Mouse (Mus musculus): ENCODE data around the gene Miox.

DNA sequence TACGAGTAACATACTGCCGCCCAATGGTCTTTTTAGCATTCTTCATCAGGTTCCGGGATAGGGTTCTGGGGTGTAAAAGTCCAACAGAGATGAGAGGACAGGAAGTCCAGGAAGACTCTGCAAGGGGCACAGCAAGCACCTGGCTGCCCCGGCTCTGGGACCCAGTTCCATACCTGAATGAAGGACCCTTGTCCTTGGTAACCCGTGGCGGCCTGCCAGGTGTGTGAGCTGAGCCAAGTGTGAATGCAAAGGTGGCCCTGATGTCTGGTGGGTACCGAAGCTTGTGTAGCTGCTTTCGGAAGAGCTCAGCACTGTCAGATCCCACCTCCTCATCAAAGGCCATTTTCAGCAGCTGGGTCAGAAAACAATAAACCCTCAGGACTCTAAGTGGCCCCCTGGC, 33.6 kb upstream of the Miox start:
- no peak for TF ChIP-seq POU5F1 (IDR thresholded peaks at IDR 0.05; ENCODE audit: borderline replicate concordance, low read length)
- no peak for TF ChIP-seq CTCF (conservative IDR thresholded peaks at IDR 0.05; ENCODE audit: low read length)

All from E14TG2a.4 (cell line).